Mouse (Mus musculus) liver, embryonic 14.5 days (tissue): Measurements from ENCODE around the gene Stxbp4. TPM values are rescaled to one million over a fixed set of nuclear protein-coding genes. Genes with fewer than 3 reads are reported as not detected.

ENCODE experiments used
- ATAC-seq: fragments of 200-750 bp; cut with Nextera tagmentation; 2 replicates; pipeline ENCODE4 v1.8.0; 2017; ENCODE audit warnings: moderate number of reproducible peaks, mild to moderate bottlenecking, moderate library complexity; ENCODE audit not compliant: insufficient read depth
- DNase-seq, 3 experiments: peaks; one replicate each; pipeline ENCODE4 v3.0.0-alpha.2; 2012 to 2013; ENCODE audit warnings: low read depth in 3 of 3, low spot score in 3 of 3
- H3K27ac ChIP-seq: fragments of 300-500 bp; sonication (generic); 2 replicates; pipeline ENCODE4 v1.5.1; 2014; ENCODE audit warnings: moderate library complexity, mild to moderate bottlenecking, control low read depth, inconsistent platforms
- H3K27me3 ChIP-seq: fragments of 300-500 bp; sonication (generic); 2 replicates; pipeline ENCODE4 v1.6.1; 2014; ENCODE audit warnings: mild to moderate bottlenecking, low read length, moderate library complexity; ENCODE audit not compliant: control insufficient read depth, insufficient read depth
- H3K36me3 ChIP-seq: fragments of 300-500 bp; sonication (generic); replicated peaks from 2 replicates; pipeline ENCODE4 v1.6.1; 2014; ENCODE audit warnings: low read depth; ENCODE audit not compliant: control insufficient read depth, insufficient read depth
- H3K4me1 ChIP-seq, 2 experiments: fragments of 200-500 bp in 1 of 2; fragments of 300-500 bp in 1 of 2; sonication (generic) in 1 of 2; replicated peaks; 2 replicates each; pipeline ENCODE4 v1.6.1; 2012 to 2014; ENCODE audit warnings: antibody characterized with exemption in 1 of 2, inconsistent platforms in 1 of 2, low read length in 1 of 2; ENCODE audit not compliant: control insufficient read depth in 2 of 2, insufficient read depth in 2 of 2
- H3K4me2 ChIP-seq: fragments of 300-500 bp; sonication (generic); 2 replicates; pipeline ENCODE4 v1.6.1; 2014; ENCODE audit warnings: low read depth, mild to moderate bottlenecking, control low read depth, moderate library complexity
- H3K4me3 ChIP-seq, 2 experiments: fragments of 200-500 bp in 1 of 2; fragments of 300-500 bp in 1 of 2; sonication (generic) in 1 of 2; 2 replicates each; pipeline ENCODE4 v1.5.1; 2012 to 2014; ENCODE audit warnings: low read depth in 2 of 2, low read length in 2 of 2, mild to moderate bottlenecking in 2 of 2, control low read depth in 1 of 2, inconsistent platforms in 1 of 2, moderate library complexity in 1 of 2; ENCODE audit not compliant: insufficient read depth in 1 of 2
- H3K9ac ChIP-seq: fragments of 300-500 bp; sonication (generic); replicated peaks from 2 replicates; pipeline ENCODE4 v1.6.1; 2014; ENCODE audit warnings: mild to moderate bottlenecking, control low read depth, moderate library complexity
- H3K9me3 ChIP-seq: fragments of 300-500 bp; sonication (generic); 2 replicates; pipeline ENCODE4 v1.6.1; 2016; ENCODE audit warnings: low read length, mixed read lengths; ENCODE audit not compliant: control insufficient read depth
- CTCF ChIP-seq: IDR thresholded peaks from 2 replicates; pipeline ENCODE4 v1.5.1; 2016; ENCODE audit warnings: antibody characterized with exemption, low read depth, control low read depth
- EP300 ChIP-seq: IDR thresholded peaks from 2 replicates; pipeline ENCODE4 v1.6.1; 2016; ENCODE audit warnings: antibody characterized with exemption, low read depth
- WGBS: fragments of 180-500 bp; shearing (Covaris S2); extraction: QIAGEN DNeasy Blood & Tissue Kit; methylation state at CpG from one replicate; pipeline ENCODE4 v1.1.7; 2014; ENCODE audit not compliant: insufficient replicate concordance; 5-methylcytosine and 5-hydroxymethylcytosine counted together
- polyA plus RNA-seq, 2 experiments: library from polyadenylated mRNA; depleted of rRNA in 1 of 2; stranded (reverse) in 1 of 2; unstranded in 1 of 2; fragments of >200 nt; fragmentation: Nextera tagmentation in 1 of 2; extraction: Ambion mirVana in 1 of 2; gene quantifications; 2 replicates each; pipeline versions ENCODE4 v1.2.1 to v1.2.3; 2012 to 2014

Stxbp4 gene
- polyA plus RNA-seq, 2 experiments = 2.6 to 6.2 TPM

DNA sequence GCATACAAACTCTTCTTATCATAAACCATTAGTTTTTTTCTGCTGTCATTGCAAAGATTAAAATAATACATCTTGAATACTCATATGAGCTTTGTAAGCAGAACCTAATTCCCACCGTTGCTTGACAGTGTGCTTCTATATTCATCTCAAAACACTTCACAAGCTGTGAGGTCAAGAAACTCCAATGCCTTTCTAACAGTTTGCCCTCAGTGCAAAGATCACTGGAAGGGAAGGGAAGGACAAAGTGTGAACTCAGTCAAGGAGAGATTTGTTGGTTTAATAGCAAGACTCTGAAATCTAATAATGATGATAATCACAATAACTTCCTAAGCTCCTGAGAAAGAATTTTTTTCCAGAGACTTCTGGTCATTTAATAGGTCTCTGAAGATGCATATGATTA, 10.1 kb downstream of the Stxbp4 start:
- Histone ChIP-seq H3K4me1 (no peaks in the 10 kb centered on the region), H3K9ac (no peak overlapping the region), H3K27me3 (no peaks in the 10 kb centered on the region), H3K27ac (no peak overlapping the region), H3K9me3 (no peaks in the 10 kb centered on the region), H3K36me3 (no peaks in the 10 kb centered on the region), H3K4me3 (no peak overlapping the region), H3K4me2 (no peak overlapping the region)
- 60% methylated on average over 1 of the region's 1 CpGs for WGBS
- DNase-seq (no peak), ATAC-seq (no peak)
- no peak for TF ChIP-seq CTCF
- TF ChIP-seq EP300 = no peak

GRCm38 (mm10) chr11:90625174-90625573, 12.7 kb downstream of the Stxbp4 start:
- DNase-seq (no peak), ATAC-seq (no peak)
- TF ChIP-seq EP300 (no peak), CTCF (no peak)
- H3K4me2 ChIP-seq = no peak overlapping the region
- H3K4me3 ChIP-seq = no peak overlapping the region
- H3K9me3 ChIP-seq = no peaks in the 10 kb centered on the region
- H3K27ac ChIP-seq = no peak overlapping the region
- WGBS = 56% methylated on average over 1 of the region's 1 CpGs
- no peaks in the 10 kb centered on the region for H3K27me3 ChIP-seq
- no peaks in the 10 kb centered on the region for H3K36me3 ChIP-seq
- H3K4me1 ChIP-seq = no peaks in the 10 kb centered on the region
- H3K9ac ChIP-seq = no peak overlapping the region

DNA sequence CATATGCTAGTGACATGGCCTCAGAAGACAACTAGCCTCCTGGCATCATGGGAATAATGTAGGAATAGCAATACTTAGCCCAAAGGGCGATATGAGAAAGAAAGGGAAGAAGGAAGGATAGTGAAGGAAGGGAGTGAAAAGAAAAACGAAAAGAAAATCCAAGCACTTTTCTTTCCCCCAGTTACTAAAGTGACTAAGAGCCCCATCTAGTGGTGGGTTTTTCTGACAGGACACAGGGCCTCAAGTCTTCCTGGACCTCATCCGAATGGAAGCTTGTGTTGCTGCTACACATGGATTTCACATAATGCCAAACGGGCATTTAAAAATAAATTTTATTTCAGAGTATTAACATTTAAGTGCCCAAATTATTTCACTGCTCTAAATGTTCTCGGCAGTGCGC, 14.4 kb downstream of the Stxbp4 start:
- no peak for TF ChIP-seq EP300
- peak; percentile 72 for TF ChIP-seq CTCF
- WGBS = 37% methylated on average over 6 of the region's 6 CpGs
- DNase-seq = peak in 2 of 3 experiments; percentile 30 to 31
- Histone ChIP-seq H3K36me3 (no peaks in the 10 kb centered on the region), H3K4me2 (no peak overlapping the region), H3K9me3 (no peaks in the 10 kb centered on the region), H3K27ac (no peak overlapping the region), H3K4me1 (no peaks in the 10 kb centered on the region), H3K4me3 (no peak overlapping the region), H3K27me3 (no peaks in the 10 kb centered on the region), H3K9ac (no peak overlapping the region)
- no peak for ATAC-seq

- no peaks in the 10 kb centered on the region for H3K36me3 ChIP-seq
- H3K27ac ChIP-seq = no peak overlapping the region
- no peak overlapping the region for H3K4me3 ChIP-seq
- 79% methylated on average over 7 of the region's 7 CpGs for WGBS
- ATAC-seq (no peak), DNase-seq (no peak)
- no peak overlapping the region for H3K9ac ChIP-seq
- no peaks in the 10 kb centered on the region for H3K27me3 ChIP-seq
- H3K9me3 ChIP-seq = no peaks in the 10 kb centered on the region
- TF ChIP-seq CTCF (no peak), EP300 (no peak)
- no peaks in the 10 kb centered on the region for H3K4me1 ChIP-seq
- no peak overlapping the region for H3K4me2 ChIP-seq
Measured at GRCm38 (mm10) chr11:90622500-90622899, 15.4 kb downstream of the Stxbp4 start.

DNA sequence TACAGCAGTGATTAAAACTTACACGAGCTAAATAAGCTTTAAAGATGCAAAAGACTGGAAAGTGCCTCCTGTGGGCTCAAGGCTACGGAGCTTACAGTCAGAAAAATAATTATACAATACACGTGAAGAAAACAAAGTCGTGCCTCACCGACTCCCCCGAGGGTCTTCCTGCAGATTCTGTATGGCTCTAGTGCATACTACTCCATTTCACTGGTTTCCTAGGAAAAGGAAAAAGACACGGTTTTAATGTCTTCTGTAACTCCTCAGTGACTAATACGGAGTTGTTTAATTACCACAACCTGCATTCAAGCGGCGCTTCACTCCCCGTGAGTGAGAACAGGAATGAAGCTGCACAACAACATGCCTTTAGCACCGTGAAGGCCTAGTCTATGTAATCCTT, 15.8 kb downstream of the Stxbp4 start:
- H3K27me3 ChIP-seq = no peaks in the 10 kb centered on the region
- H3K4me2 ChIP-seq = no peak overlapping the region
- no peak overlapping the region for H3K9ac ChIP-seq
- no peaks in the 10 kb centered on the region for H3K36me3 ChIP-seq
- no peak for ATAC-seq
- H3K9me3 ChIP-seq = no peaks in the 10 kb centered on the region
- H3K27ac ChIP-seq = no peak overlapping the region
- H3K4me3 ChIP-seq = no peak overlapping the region
- H3K4me1 ChIP-seq = no peaks in the 10 kb centered on the region
- TF ChIP-seq EP300 (no peak), CTCF (no peak)
- WGBS = 80% methylated on average over 12 of the region's 12 CpGs
- no peak for DNase-seq
